Mouse (Mus musculus): ENCODE data around the gene Nmt1.

DNA sequence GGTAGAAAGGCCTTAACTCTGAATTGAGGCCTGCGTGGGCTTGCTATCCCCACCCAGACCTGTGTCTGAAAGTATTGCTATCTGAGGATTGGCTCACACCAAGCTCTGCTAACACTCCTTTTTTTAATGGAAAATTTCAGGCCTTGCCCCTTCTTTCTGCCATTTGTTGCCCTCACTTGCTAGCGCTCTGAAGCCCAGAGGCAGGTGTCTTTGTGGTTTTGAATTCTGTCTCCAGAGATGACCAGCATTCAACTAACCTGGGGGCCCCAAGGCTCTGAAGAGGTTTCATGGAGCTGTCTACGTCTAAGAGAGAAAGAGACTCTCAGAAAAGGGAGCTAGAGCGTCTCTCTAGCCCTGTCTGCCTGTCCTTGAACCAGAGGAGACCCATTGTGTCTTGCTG is 40.3 kb downstream of the Nmt1 start:
- TF ChIP-seq MAX (IDR thresholded peaks at IDR 0.05; ENCODE audit: low read depth) (no peak), MYOG (IDR thresholded peaks at IDR 0.05; ENCODE audit: control insufficient read depth in 1 of 3, insufficient read depth in 1 of 3, insufficient read length in 2 of 3, low read depth in 2 of 3) (no peak), POLR2AphosphoS2 (IDR thresholded peaks at IDR 0.05; ENCODE audit: insufficient read length, low read depth) (no peak), USF1 (IDR thresholded peaks at IDR 0.05; ENCODE audit: low read depth) (no peak), E2F4 (IDR thresholded peaks at IDR 0.05; ENCODE audit: insufficient read depth) (no peak), POLR2A (IDR thresholded peaks at IDR 0.05; ENCODE audit: insufficient read length, low read depth) (no peak), MYOD1 (IDR thresholded peaks at IDR 0.05; ENCODE audit: control insufficient read depth in 1 of 3, insufficient read length in 2 of 3, low read depth in 2 of 3) (peak in 2 of 3 experiments; percentile 9 to 59), CEBPB (IDR thresholded peaks at IDR 0.05; ENCODE audit: insufficient read depth, poor library complexity, severe bottlenecking) (no peak)

Measured in myocyte (in vitro differentiated cells).